Mouse (Mus musculus) liver, postnatal 0 days (tissue): Measurements from ENCODE around the gene Ube2h.

Experiments
- CTCF ChIP-seq: sonication (generic); IDR thresholded peaks from 2 replicates; pipeline ENCODE4 v1.5.1; 2016; ENCODE audit warnings: antibody characterized with exemption, low read depth
- EP300 ChIP-seq: IDR thresholded peaks from 2 replicates; pipeline ENCODE4 v1.6.1; 2016; ENCODE audit warnings: antibody characterized with exemption, low read depth, mild to moderate bottlenecking

DNA sequence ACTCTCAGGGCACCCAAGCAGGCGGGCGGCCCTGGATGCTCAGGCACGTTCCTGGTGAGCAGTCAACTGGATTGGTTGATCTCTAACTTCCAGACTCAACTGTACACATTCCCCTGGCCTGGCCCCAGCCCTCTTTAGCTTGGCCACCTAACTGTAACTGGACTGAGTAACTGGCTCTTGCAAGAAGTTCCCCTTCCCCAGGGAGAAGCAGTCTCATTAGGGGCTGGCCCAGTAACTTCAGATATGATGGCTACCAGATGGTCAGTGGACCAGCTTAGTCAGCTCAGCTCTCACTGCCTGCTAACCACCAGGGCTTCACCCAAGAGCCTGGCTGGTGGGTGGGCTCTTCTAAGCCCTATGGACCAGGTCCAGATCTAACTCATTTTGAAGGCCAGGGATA lies 136.1 kb downstream of the Ube2h start:
- TF ChIP-seq CTCF: no peak
- TF ChIP-seq EP300: no peak
